Mouse (Mus musculus): ENCODE results near the gene Pfn4. TPM values are rescaled to one million over a fixed set of nuclear protein-coding genes. Genes with fewer than 3 reads are reported as not detected.

The Pfn4 gene
- polyA plus RNA-seq, 1 experiment from 2014 or later, result 5.0 TPM

DNA sequence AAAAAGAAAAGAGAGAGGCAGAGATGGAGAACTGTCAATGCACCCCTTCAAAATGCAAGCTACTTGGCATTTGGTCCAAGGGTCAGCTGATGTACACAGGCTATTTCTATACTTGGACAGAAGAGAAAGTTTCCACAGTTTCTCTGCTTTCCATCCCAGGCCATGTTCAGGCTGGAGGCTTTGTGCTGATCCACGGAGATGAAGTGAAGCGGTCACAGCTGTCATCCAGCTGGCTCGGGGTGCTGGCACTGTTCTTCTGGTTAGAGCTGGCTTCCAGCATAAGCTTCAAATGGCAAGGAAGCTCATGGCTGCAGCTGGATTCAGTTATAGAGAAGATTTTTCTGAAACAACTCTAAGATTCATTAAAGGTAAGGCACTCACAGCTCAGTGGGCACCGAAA lies 44.8 kb downstream of the Pfn4 start:
- 53% methylated on average over 4 of the region's 4 CpGs for WGBS
- H3K4me2 ChIP-seq (ENCODE audit: low read depth, low read length), result no peak overlapping the region
- peak; percentile 72 for DNase-seq (ENCODE audit: low spot score)

DNA sequence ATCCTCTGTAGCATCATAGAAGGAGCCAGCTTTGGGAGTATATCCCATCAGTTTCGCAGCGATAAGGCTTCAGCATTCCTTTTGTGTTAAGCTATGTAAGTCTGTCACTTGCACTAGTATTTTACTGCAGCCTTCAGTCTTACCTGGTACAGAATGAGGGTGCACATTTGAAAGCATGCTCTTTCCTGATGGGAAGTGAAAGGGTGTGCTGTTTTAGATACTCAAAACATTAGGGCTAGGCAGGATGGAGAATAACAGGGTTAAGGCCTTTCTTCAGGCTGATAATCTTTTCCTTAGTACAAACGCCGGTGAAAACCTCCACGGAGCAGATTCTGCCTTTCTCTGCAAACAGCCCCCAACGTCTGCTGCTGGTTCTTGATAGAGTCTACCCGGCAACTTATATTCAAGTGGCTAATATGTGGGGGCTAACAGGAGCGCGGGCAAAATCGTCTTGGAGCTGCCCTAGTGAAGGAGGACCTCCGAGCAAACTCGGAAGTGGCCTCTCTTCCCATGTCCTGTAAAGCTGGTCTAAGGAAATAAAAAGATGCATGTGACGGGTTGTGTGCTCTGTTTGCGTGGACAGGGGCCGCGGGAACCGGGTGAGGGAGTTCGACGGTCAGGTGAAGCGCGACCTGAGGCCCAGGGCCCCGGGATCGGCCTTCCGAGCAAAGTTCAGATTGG lies 48.0 kb downstream of the Pfn4 start:
- H3K36me3 ChIP-seq (ENCODE audit: control insufficient read depth, insufficient read depth, low read length), result peaks cover 19% of the 10 kb centered on the region
- H3K27me3 ChIP-seq (replicated peaks; ENCODE audit: control insufficient read depth, insufficient read depth, low read length), result no peaks in the 10 kb centered on the region
- peaks cover 14% of the 10 kb centered on the region for H3K4me1 ChIP-seq (ENCODE audit: control insufficient read depth, insufficient read depth, low read length)
- peak; percentile 74 for ATAC-seq (ENCODE audit: low read depth)
- peak overlapping the region; percentile 66 for H3K4me2 ChIP-seq (ENCODE audit: low read depth, low read length)
- DNase-seq (ENCODE audit: low spot score), result no peak
- no peaks in the 10 kb centered on the region for H3K9me3 ChIP-seq (ENCODE audit: control insufficient read depth, low read length)
- peak overlapping the region; percentile 66 for H3K4me3 ChIP-seq (ENCODE audit: low read depth, low read length)
- 14% methylated on average over 15 of the region's 24 CpGs for WGBS
- peak overlapping the region; percentile 84 for H3K27ac ChIP-seq (replicated peaks; ENCODE audit: low read depth, low read length)
- H3K9ac ChIP-seq (ENCODE audit: low read depth, low read length), result peak overlapping the region; percentile 75

More for the DNA sequence above, 44.8 kb downstream of the Pfn4 start:
- H3K4me1 ChIP-seq (ENCODE audit: control insufficient read depth, insufficient read depth, low read length), result peaks cover 8% of the 10 kb centered on the region
- H3K9ac ChIP-seq (ENCODE audit: low read depth, low read length), result no peak overlapping the region
- no peaks in the 10 kb centered on the region for H3K36me3 ChIP-seq (ENCODE audit: control insufficient read depth, insufficient read depth, low read length)
- no peaks in the 10 kb centered on the region for H3K27me3 ChIP-seq (replicated peaks; ENCODE audit: control insufficient read depth, insufficient read depth, low read length)
- H3K9me3 ChIP-seq (ENCODE audit: control insufficient read depth, low read length), result 0 out of 2 replicates have a peak, but pooled peaks cover 4% of the 10 kb centered on the region
- no peak overlapping the region for H3K4me3 ChIP-seq (ENCODE audit: low read depth, low read length)
- no peak for ATAC-seq (ENCODE audit: low read depth)
- H3K27ac ChIP-seq (replicated peaks; ENCODE audit: low read depth, low read length), result no peak overlapping the region

DNA sequence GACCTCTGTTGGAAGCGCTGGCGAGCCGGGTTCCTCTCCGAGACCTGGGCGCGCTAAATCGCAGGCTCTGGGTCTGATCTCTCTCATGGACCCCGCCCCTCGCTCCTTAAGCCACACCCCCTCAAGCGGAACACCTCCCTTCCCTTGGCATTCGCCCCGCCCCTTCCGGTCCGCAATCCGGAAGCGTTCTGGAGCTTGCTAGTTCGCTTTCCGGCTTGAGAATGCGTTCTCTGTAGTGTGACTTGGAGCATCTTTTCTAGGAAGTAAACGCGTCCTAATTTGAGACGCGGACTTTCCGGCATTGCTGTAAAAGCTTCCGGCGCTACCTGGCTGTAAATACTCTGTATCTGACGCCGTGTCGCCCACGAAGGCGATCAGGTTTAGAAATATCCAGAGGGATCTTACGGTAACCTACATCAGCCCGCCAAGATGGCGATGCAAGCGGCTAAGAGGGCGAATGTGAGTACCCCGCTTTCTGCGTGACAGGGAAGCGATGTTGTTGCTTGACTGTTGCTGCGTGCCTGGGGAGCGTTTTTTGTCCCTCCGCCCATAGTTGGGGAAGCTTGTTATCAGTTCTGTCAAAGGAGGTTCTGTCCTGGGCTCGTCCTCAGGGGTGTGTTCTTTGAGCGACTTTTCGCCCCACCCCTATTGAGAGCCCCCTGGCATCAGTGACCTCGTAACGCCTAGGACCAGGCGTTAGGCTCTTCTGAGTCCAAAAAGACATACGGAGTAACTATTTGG lies 48.7 kb downstream of the Pfn4 start, which contains the start of gene Sf3b6:
Gene Sf3b6 (plus strand): TSS at position 184 of the 741 bp plus-strand sequence.
- Histone ChIP-seq H3K4me3 (ENCODE audit: low read depth, low read length) (peak within 1 kb of the TSS; percentile 66), H3K9me3 (ENCODE audit: control insufficient read depth, low read length) (no peaks in the 10 kb centered on the region), H3K27ac (replicated peaks; ENCODE audit: low read depth, low read length) (peak within 1 kb of the TSS; percentile 84), H3K4me2 (ENCODE audit: low read depth, low read length) (peak within 1 kb of the TSS; percentile 70), H3K27me3 (replicated peaks; ENCODE audit: control insufficient read depth, insufficient read depth, low read length) (no peaks in the 10 kb centered on the region), H3K9ac (ENCODE audit: low read depth, low read length) (peak within 1 kb of the TSS; percentile 75), H3K4me1 (ENCODE audit: control insufficient read depth, insufficient read depth, low read length) (peaks cover 14% of the 10 kb centered on the region), H3K36me3 (ENCODE audit: control insufficient read depth, insufficient read depth, low read length) (peaks cover 27% of the 10 kb centered on the region)
- peak; percentile 98 for DNase-seq (ENCODE audit: low spot score)
- under 1% methylated on average over 48 of the region's 49 CpGs for WGBS
- peak; percentile 98 for ATAC-seq (ENCODE audit: low read depth)

DNA sequence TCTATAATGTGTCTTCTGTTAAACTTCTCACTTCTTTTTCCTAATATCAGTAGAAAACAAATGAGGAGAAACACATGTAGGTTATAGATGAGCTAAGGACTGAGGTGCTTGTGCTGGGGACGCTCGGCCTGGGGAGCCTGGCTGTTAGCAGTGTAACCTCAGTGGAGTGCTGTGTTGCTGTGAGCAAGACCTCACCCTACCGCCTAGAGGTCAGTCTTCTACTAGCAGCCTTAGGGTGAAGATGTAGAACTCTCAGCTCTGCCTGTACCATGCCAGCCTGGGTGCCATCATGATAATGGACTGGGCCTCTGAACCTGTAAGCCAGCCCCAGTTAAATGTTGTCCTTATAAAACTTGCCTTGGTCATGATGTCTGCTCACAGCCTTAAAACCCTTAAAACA lies 58.4 kb downstream of the Pfn4 start:
- 75% methylated on average over 3 of the region's 3 CpGs for WGBS
- Histone ChIP-seq H3K36me3 (ENCODE audit: control insufficient read depth, insufficient read depth, low read length) (peaks cover 61% of the 10 kb centered on the region), H3K27ac (replicated peaks; ENCODE audit: low read depth, low read length) (no peak overlapping the region), H3K9me3 (ENCODE audit: control insufficient read depth, low read length) (no peaks in the 10 kb centered on the region), H3K4me1 (ENCODE audit: control insufficient read depth, insufficient read depth, low read length) (no peaks in the 10 kb centered on the region), H3K4me3 (ENCODE audit: low read depth, low read length) (no peak overlapping the region), H3K27me3 (replicated peaks; ENCODE audit: control insufficient read depth, insufficient read depth, low read length) (no peaks in the 10 kb centered on the region), H3K9ac (ENCODE audit: low read depth, low read length) (no peak overlapping the region), H3K4me2 (ENCODE audit: low read depth, low read length) (no peak overlapping the region)
- ATAC-seq (ENCODE audit: low read depth), result no peak
- DNase-seq (ENCODE audit: low spot score), result no peak

Other genes starting within 250 kb of the Pfn4 start
- 43.6 and 44.0 TPM in 2 replicates for gene Itsn2, start 176.4 kb upstream of the Pfn4 start, polyA plus RNA-seq (2014; fragmentation: Nextera tagmentation; extraction: Ambion mirVana)
- gene Gm3625, start 176.1 kb upstream of the Pfn4 start, polyA plus RNA-seq (2014; fragmentation: Nextera tagmentation; extraction: Ambion mirVana), result not detected in 2 replicates
- 0.25 and 0.56 TPM in 2 replicates for gene Fam228a, start 30.6 kb upstream of the Pfn4 start, polyA plus RNA-seq (2014; fragmentation: Nextera tagmentation; extraction: Ambion mirVana)
- gene Fam228b, start 245 bp downstream of the Pfn4 start, polyA plus RNA-seq (2014; fragmentation: Nextera tagmentation; extraction: Ambion mirVana), result 3.2 and 4.9 TPM in 2 replicates
- gene Sf3b6, start 48.5 kb downstream of the Pfn4 start, polyA plus RNA-seq (2014; fragmentation: Nextera tagmentation; extraction: Ambion mirVana), result 245 and 248 TPM in 2 replicates
- 33.4 and 38.0 TPM in 2 replicates for gene Fkbp1b, start 72.6 kb downstream of the Pfn4 start, polyA plus RNA-seq (2014; fragmentation: Nextera tagmentation; extraction: Ambion mirVana)
- gene Wdcp, start 74.3 kb downstream of the Pfn4 start, polyA plus RNA-seq (2014; fragmentation: Nextera tagmentation; extraction: Ambion mirVana), result 10.4 and 11.7 TPM in 2 replicates
- gene Mfsd2b, start 105.3 kb downstream of the Pfn4 start, polyA plus RNA-seq (2014; fragmentation: Nextera tagmentation; extraction: Ambion mirVana), result 0.70 and 0.87 TPM in 2 replicates
- 20.3 and 23.3 TPM in 2 replicates for gene Ubxn2a, start 138.7 kb downstream of the Pfn4 start, polyA plus RNA-seq (2014; fragmentation: Nextera tagmentation; extraction: Ambion mirVana)
- 13.6 and 14.7 TPM in 2 replicates for gene Atad2b, start 148.3 kb downstream of the Pfn4 start, polyA plus RNA-seq (2014; fragmentation: Nextera tagmentation; extraction: Ambion mirVana)

All from embryonic facial prominence, embryonic 14.5 days (tissue).